Comparison of ENCODE assay signal across 23 mouse cellular contexts in genomic region chr13:24045271-24045670, GRCm38 (mm10). TPM values are rescaled to one million over a fixed set of nuclear protein-coding genes. Genes with fewer than 3 reads are reported as not detected.
"Had no signal": no experiment of that assay in that cellular context is flagged by ENCODE, and none has a peak within 500 bp of the region (broad histone marks: within the 10 kb centered on the region; RNA-seq: fewer than 3 reads in every experiment).

No protein-coding gene starts in this region.

- H3K4me2 ChIP-seq: limb, embryonic 13.5 days; liver, embryonic 12.5 days; liver, embryonic 15.5 days; lung, embryonic 15.5 days; midbrain, embryonic 12.5 days had no signal

- ATAC-seq: liver, embryonic 12.5 days had no signal

- H3K4me1 ChIP-seq: limb, embryonic 10.5 days; limb, embryonic 13.5 days; liver, embryonic 15.5 days; lung, embryonic 15.5 days had no signal

- H3K9ac ChIP-seq: limb, embryonic 13.5 days; liver, embryonic 12.5 days; liver, embryonic 15.5 days; lung, embryonic 15.5 days; midbrain, embryonic 12.5 days had no signal

- H3K9me3 ChIP-seq: limb, embryonic 10.5 days; limb, embryonic 13.5 days; liver, embryonic 12.5 days; liver, embryonic 15.5 days; lung, embryonic 15.5 days; midbrain, embryonic 12.5 days had no signal

- H3K27me3 ChIP-seq: limb, embryonic 13.5 days; liver, embryonic 15.5 days; lung, embryonic 15.5 days; midbrain, embryonic 12.5 days had no signal

- H3K4me3 ChIP-seq: layer of hippocampus, adult 2 months; limb, embryonic 10.5 days; limb, embryonic 13.5 days; liver, embryonic 12.5 days; liver, embryonic 15.5 days; lung, embryonic 15.5 days; midbrain, embryonic 12.5 days had no signal

- H3K27ac ChIP-seq: kidney, postnatal 0 days; layer of hippocampus, adult 2 months; limb, embryonic 10.5 days; limb, embryonic 13.5 days; liver, embryonic 12.5 days; liver, embryonic 15.5 days; lung, embryonic 15.5 days; midbrain, embryonic 12.5 days; stomach, postnatal 0 days had no signal

- DNase-seq: kidney, postnatal 25 days; layer of hippocampus, adult 9-11 months; liver; lung, adult 18-20 months; lung, postnatal 14 days; lung, postnatal 4 days; right cerebral cortex, postnatal 14 days; right cerebral cortex, postnatal 4 days; thymus, adult 2 months; thymus, postnatal 14 days; thymus, postnatal 4 days had no signal

- H3K36me3 ChIP-seq: liver, embryonic 12.5 days; liver, embryonic 15.5 days; lung, embryonic 15.5 days; midbrain, embryonic 12.5 days had no signal

RNA-seq across cellular contexts. Expression of gene Scgn, which starts 54.3 kb away (rescaled TPM):
- total RNA-seq: left cerebral cortex, adult 18-20 months; megakaryocyte progenitor cell, adult 5-6 weeks; megakaryocyte-erythroid progenitor cell, adult 5-6 weeks had no signal
- polyA plus RNA-seq: limb, embryonic 10.5 days; limb, embryonic 13.5 days; liver, embryonic 12.5 days; liver, embryonic 15.5 days; lung, embryonic 15.5 days had no signal
